Mouse (Mus musculus) embryonic facial prominence, embryonic 11.5 days (tissue): ENCODE measurements around the gene Map3k9. TPM values are rescaled to one million over a fixed set of nuclear protein-coding genes. Genes with fewer than 3 reads are reported as not detected.

Source experiments
- ATAC-seq: fragments of 200-750 bp; cut with Nextera tagmentation; replicated peaks from 2 replicates; pipeline ENCODE4 v1.8.0; 2017; ENCODE audit warnings: low read depth; ENCODE audit not compliant: insufficient number of reproducible peaks, low FRiP score, low TSS enrichment
- DNase-seq: peaks from one replicate; pipeline ENCODE4 v3.0.0-alpha.2; 2015; ENCODE audit warnings: low spot score
- H3K27ac ChIP-seq: fragments of 300-500 bp; sonication (generic); replicated peaks from 2 replicates; pipeline ENCODE4 v1.5.1; 2014; ENCODE audit warnings: mild to moderate bottlenecking, low read depth, low read length, control low read depth
- H3K27me3 ChIP-seq: fragments of 300-500 bp; sonication (generic); 2 replicates; pipeline ENCODE4 v1.6.1; 2014; ENCODE audit warnings: mild to moderate bottlenecking, low read length, moderate library complexity, mixed read lengths; ENCODE audit not compliant: control insufficient read depth, insufficient read depth
- H3K36me3 ChIP-seq: fragments of 300-500 bp; sonication (generic); replicated peaks from 2 replicates; pipeline ENCODE4 v1.6.1; 2014; ENCODE audit warnings: low read depth, mild to moderate bottlenecking, low read length, moderate library complexity, mixed read lengths; ENCODE audit not compliant: control insufficient read depth, insufficient read depth
- H3K4me1 ChIP-seq: fragments of 300-500 bp; sonication (generic); 2 replicates; pipeline ENCODE4 v1.6.1; 2014; ENCODE audit warnings: low read length, mixed read lengths; ENCODE audit not compliant: control insufficient read depth, insufficient read depth
- H3K4me2 ChIP-seq: fragments of 300-500 bp; sonication (generic); 2 replicates; pipeline ENCODE4 v1.6.1; 2014; ENCODE audit warnings: low read depth, mild to moderate bottlenecking, control low read depth, low read length, moderate library complexity
- H3K4me3 ChIP-seq: fragments of 300-500 bp; sonication (generic); 2 replicates; pipeline ENCODE4 v1.5.1; 2014; ENCODE audit warnings: low read depth, low read length, control low read depth
- H3K9ac ChIP-seq: fragments of 300-500 bp; sonication (generic); replicated peaks from 2 replicates; pipeline ENCODE4 v1.6.1; 2014; ENCODE audit warnings: mild to moderate bottlenecking, control low read depth, low read length
- H3K9me3 ChIP-seq: fragments of 300-500 bp; sonication (generic); replicated peaks from 2 replicates; pipeline ENCODE4 v1.6.1; 2016; ENCODE audit warnings: mild to moderate bottlenecking, low read length, inconsistent platforms, mixed read lengths; ENCODE audit not compliant: control insufficient read depth
- WGBS: fragments of 180-500 bp; shearing (Covaris S2); extraction: QIAGEN DNeasy Blood & Tissue Kit; methylation state at CpG from one replicate; pipeline ENCODE4 v1.1.7; 2014; 5-methylcytosine and 5-hydroxymethylcytosine counted together
- polyA plus RNA-seq: library from polyadenylated mRNA; unstranded; fragments of >200 nt; fragmentation: Nextera tagmentation; extraction: Ambion mirVana; gene quantifications from 2 replicates; pipeline ENCODE4 v1.2.1, GENCODE M21; 2014

Gene Map3k9
- polyA plus RNA-seq, 1 experiment from 2014 or later = 1.4 TPM

GRCm38 (mm10) chr12:81683395-81683794 is 97.6 kb downstream of the Map3k9 start:
- Histone ChIP-seq H3K4me2 (no peak overlapping the region), H3K27ac (no peak overlapping the region), H3K27me3 (no peaks in the 10 kb centered on the region), H3K4me1 (no peaks in the 10 kb centered on the region), H3K9ac (no peak overlapping the region), H3K36me3 (no peaks in the 10 kb centered on the region), H3K9me3 (no peaks in the 10 kb centered on the region), H3K4me3 (no peak overlapping the region)
- no peak for DNase-seq
- ATAC-seq = no peak
- WGBS = 71% methylated on average over 11 of the region's 11 CpGs

GRCm38 (mm10) chr12:81679807-81680529 is 101.0 kb downstream of the Map3k9 start:
- H3K36me3 ChIP-seq = no peaks in the 10 kb centered on the region
- H3K27me3 ChIP-seq = no peaks in the 10 kb centered on the region
- no peak overlapping the region for H3K4me2 ChIP-seq
- H3K4me1 ChIP-seq = no peaks in the 10 kb centered on the region
- ATAC-seq = no peak
- no peak for DNase-seq
- 71% methylated on average over 7 of the region's 7 CpGs for WGBS
- H3K9ac ChIP-seq = no peak overlapping the region
- no peak overlapping the region for H3K4me3 ChIP-seq
- no peaks in the 10 kb centered on the region for H3K9me3 ChIP-seq
- H3K27ac ChIP-seq = no peak overlapping the region

- Histone ChIP-seq H3K9ac (no peak overlapping the region), H3K27ac (no peak overlapping the region), H3K27me3 (no peaks in the 10 kb centered on the region), H3K4me1 (no peaks in the 10 kb centered on the region), H3K36me3 (no peaks in the 10 kb centered on the region), H3K4me2 (no peak overlapping the region), H3K4me3 (no peak overlapping the region), H3K9me3 (no peaks in the 10 kb centered on the region)
- DNase-seq = no peak
- ATAC-seq = no peak
- whole genome bisulfite sequencing = 32% methylated on average over 2 of the region's 2 CpGs
Observed at GRCm38 (mm10) chr12:81675557-81675956, 105.4 kb downstream of the Map3k9 start.

Other genes with a start within 250 kb of the Map3k9 start
- gene Gm20498, start 248.3 kb downstream of the Map3k9 start, polyA plus RNA-seq = 29.6 and 31.5 TPM in 2 replicates
- 30.9 and 36.4 TPM in 2 replicates for gene Synj2bp, start 248.3 kb downstream of the Map3k9 start, polyA plus RNA-seq
- 0.14 and 0.32 TPM in 2 replicates for gene Adam21, start 212.7 kb downstream of the Map3k9 start, polyA plus RNA-seq
- 97.4 and 97.9 TPM in 2 replicates for gene Med6, start 186.2 kb downstream of the Map3k9 start, polyA plus RNA-seq
- gene Ttc9, start 149.9 kb downstream of the Map3k9 start, polyA plus RNA-seq = 0.86 and 0.89 TPM in 2 replicates
- gene Pcnx, start 78.8 kb upstream of the Map3k9 start, polyA plus RNA-seq = 13.3 and 15.6 TPM in 2 replicates